Mouse (Mus musculus): ENCODE measurements around the gene Fam114a2. TPM values are rescaled to one million over a fixed set of nuclear protein-coding genes. Genes with fewer than 3 reads are reported as not detected.

The Fam114a2 gene
- polyA plus RNA-seq, 1 experiment from 2014 or later = 74.2 TPM

- 74% methylated on average over 5 of the region's 5 CpGs for WGBS
- no peak overlapping the region for H3K4me3 ChIP-seq (replicated peaks)
- ATAC-seq (ENCODE audit: low FRiP score) = no peak
- no peaks in the 10 kb centered on the region for H3K9me3 ChIP-seq (replicated peaks)
- peaks cover 18% of the 10 kb centered on the region for H3K4me1 ChIP-seq
- H3K36me3 ChIP-seq = peaks cover 20% of the 10 kb centered on the region
- H3K27me3 ChIP-seq (replicated peaks) = no peaks in the 10 kb centered on the region
- no peak overlapping the region for H3K9ac ChIP-seq (replicated peaks)
- H3K4me2 ChIP-seq = no peak overlapping the region
- no peak overlapping the region for H3K27ac ChIP-seq (replicated peaks)
Measured at GRCm38 (mm10) chr11:57535912-57536311, 17.5 kb upstream of the Fam114a2 start.

GRCm38 (mm10) chr11:57532306-57532705 is 13.9 kb upstream of the Fam114a2 start:
- H3K9me3 ChIP-seq (replicated peaks) = no peaks in the 10 kb centered on the region
- no peak for ATAC-seq (ENCODE audit: low FRiP score)
- peaks cover 18% of the 10 kb centered on the region for H3K4me1 ChIP-seq
- WGBS = 84% methylated on average over 4 of the region's 4 CpGs
- no peak overlapping the region for H3K4me2 ChIP-seq
- H3K4me3 ChIP-seq (replicated peaks) = no peak overlapping the region
- no peak overlapping the region for H3K9ac ChIP-seq (replicated peaks)
- H3K27me3 ChIP-seq (replicated peaks) = no peaks in the 10 kb centered on the region
- H3K27ac ChIP-seq (replicated peaks) = 0 out of 2 replicates have a peak overlapping the region, but pooled peaks have one; percentile 33
- H3K36me3 ChIP-seq = peaks cover 43% of the 10 kb centered on the region

- Histone ChIP-seq H3K9me3 (replicated peaks) (no peaks in the 10 kb centered on the region), H3K27ac (replicated peaks) (peak overlapping the region; percentile 39), H3K36me3 (peaks cover 43% of the 10 kb centered on the region), H3K4me1 (peaks cover 18% of the 10 kb centered on the region), H3K4me3 (replicated peaks) (no peak overlapping the region), H3K4me2 (no peak overlapping the region), H3K9ac (replicated peaks) (no peak overlapping the region), H3K27me3 (replicated peaks) (no peaks in the 10 kb centered on the region)
- 16% methylated on average over 11 of the region's 11 CpGs for WGBS
- peak; percentile 63 for ATAC-seq (ENCODE audit: low FRiP score)
Measured at GRCm38 (mm10) chr11:57531300-57531950, 13.0 kb upstream of the Fam114a2 start.

- no peak overlapping the region for H3K4me3 ChIP-seq (replicated peaks)
- peaks cover 16% of the 10 kb centered on the region for H3K4me1 ChIP-seq
- H3K4me2 ChIP-seq = no peak overlapping the region
- no peak overlapping the region for H3K27ac ChIP-seq (replicated peaks)
- H3K9ac ChIP-seq (replicated peaks) = no peak overlapping the region
- no peaks in the 10 kb centered on the region for H3K27me3 ChIP-seq (replicated peaks)
- ATAC-seq (ENCODE audit: low FRiP score) = no peak
- no peaks in the 10 kb centered on the region for H3K9me3 ChIP-seq (replicated peaks)
- 92% methylated on average over 3 of the region's 3 CpGs for WGBS
- H3K36me3 ChIP-seq = peaks cover 41% of the 10 kb centered on the region
Measured at GRCm38 (mm10) chr11:57529111-57529510, 10.7 kb upstream of the Fam114a2 start.

GRCm38 (mm10) chr11:57527506-57527905 is 9.1 kb upstream of the Fam114a2 start:
- H3K4me1 ChIP-seq = peaks cover 19% of the 10 kb centered on the region
- WGBS = 74% methylated on average over 4 of the region's 4 CpGs
- no peak for ATAC-seq (ENCODE audit: low FRiP score)
- no peaks in the 10 kb centered on the region for H3K9me3 ChIP-seq (replicated peaks)
- H3K9ac ChIP-seq (replicated peaks) = no peak overlapping the region
- H3K27me3 ChIP-seq (replicated peaks) = no peaks in the 10 kb centered on the region
- no peak overlapping the region for H3K4me3 ChIP-seq (replicated peaks)
- H3K27ac ChIP-seq (replicated peaks) = no peak overlapping the region
- peaks cover 30% of the 10 kb centered on the region for H3K36me3 ChIP-seq
- no peak overlapping the region for H3K4me2 ChIP-seq

GRCm38 (mm10) chr11:57525900-57526299 is 7.5 kb upstream of the Fam114a2 start:
- 91% methylated on average over 3 of the region's 3 CpGs for WGBS
- peaks cover 23% of the 10 kb centered on the region for H3K36me3 ChIP-seq
- no peak overlapping the region for H3K27ac ChIP-seq (replicated peaks)
- H3K27me3 ChIP-seq (replicated peaks) = no peaks in the 10 kb centered on the region
- no peak for ATAC-seq (ENCODE audit: low FRiP score)
- H3K4me3 ChIP-seq (replicated peaks) = no peak overlapping the region
- H3K9ac ChIP-seq (replicated peaks) = no peak overlapping the region
- H3K4me2 ChIP-seq = no peak overlapping the region
- H3K4me1 ChIP-seq = peaks cover 17% of the 10 kb centered on the region
- no peaks in the 10 kb centered on the region for H3K9me3 ChIP-seq (replicated peaks)

GRCm38 (mm10) chr11:57524597-57524996 is 6.2 kb upstream of the Fam114a2 start:
- peaks cover 13% of the 10 kb centered on the region for H3K36me3 ChIP-seq
- no peak overlapping the region for H3K4me2 ChIP-seq

GRCm38 (mm10) chr11:57523418-57523817 is 5.0 kb upstream of the Fam114a2 start:
- Histone ChIP-seq H3K9ac (replicated peaks) (no peak overlapping the region), H3K4me3 (replicated peaks) (no peak overlapping the region), H3K4me1 (peaks cover 27% of the 10 kb centered on the region), H3K36me3 (peaks cover 6% of the 10 kb centered on the region; the same call in 1 of the 2 replicates), H3K9me3 (replicated peaks) (no peaks in the 10 kb centered on the region), H3K27ac (replicated peaks) (no peak overlapping the region), H3K27me3 (replicated peaks) (no peaks in the 10 kb centered on the region), H3K4me2 (no peak overlapping the region)
- no peak for ATAC-seq (ENCODE audit: low FRiP score)
- 99% methylated on average over 3 of the region's 3 CpGs for WGBS

More at GRCm38 (mm10) chr11:57524597-57524996, 6.2 kb upstream of the Fam114a2 start:
- Histone ChIP-seq H3K27ac (replicated peaks) (no peak overlapping the region), H3K27me3 (replicated peaks) (no peaks in the 10 kb centered on the region), H3K4me3 (replicated peaks) (no peak overlapping the region), H3K9me3 (replicated peaks) (no peaks in the 10 kb centered on the region), H3K9ac (replicated peaks) (no peak overlapping the region), H3K4me1 (peaks cover 20% of the 10 kb centered on the region)
- ATAC-seq (ENCODE audit: low FRiP score) = no peak

GRCm38 (mm10) chr11:57522046-57522445 is 3.6 kb upstream of the Fam114a2 start:
- H3K9ac ChIP-seq (replicated peaks) = no peak overlapping the region
- no peak overlapping the region for H3K4me3 ChIP-seq (replicated peaks)
- no peaks in the 10 kb centered on the region for H3K36me3 ChIP-seq
- H3K4me1 ChIP-seq = peaks cover 33% of the 10 kb centered on the region
- peak overlapping the region; percentile 37; the same call in 1 of the 2 replicates for H3K27ac ChIP-seq (replicated peaks)
- no peaks in the 10 kb centered on the region for H3K27me3 ChIP-seq (replicated peaks)
- WGBS = 71% methylated on average over 7 of the region's 7 CpGs
- H3K9me3 ChIP-seq (replicated peaks) = no peaks in the 10 kb centered on the region
- H3K4me2 ChIP-seq = peak overlapping the region; percentile 5; the same call in 1 of the 2 replicates
- ATAC-seq (ENCODE audit: low FRiP score) = no peak

GRCm38 (mm10) chr11:57521206-57521605 is 2.8 kb upstream of the Fam114a2 start:
- ATAC-seq (ENCODE audit: low FRiP score) = no peak

GRCm38 (mm10) chr11:57519304-57519703 is 887 bp upstream of the Fam114a2 start:
- 79% methylated on average over 5 of the region's 5 CpGs for WGBS

More at GRCm38 (mm10) chr11:57521206-57521605, 2.8 kb upstream of the Fam114a2 start:
- Histone ChIP-seq H3K4me1 (peaks cover 41% of the 10 kb centered on the region), H3K27me3 (replicated peaks) (no peaks in the 10 kb centered on the region), H3K4me2 (no peak overlapping the region), H3K27ac (replicated peaks) (no peak overlapping the region), H3K9me3 (replicated peaks) (no peaks in the 10 kb centered on the region), H3K36me3 (no peaks in the 10 kb centered on the region), H3K9ac (replicated peaks) (no peak overlapping the region), H3K4me3 (replicated peaks) (no peak overlapping the region)
- WGBS = 93% methylated on average over 3 of the region's 3 CpGs

GRCm38 (mm10) chr11:57518751-57519148 is 333 bp upstream of the Fam114a2 start:
- peak overlapping the region; percentile 65 for H3K4me2 ChIP-seq
- no peaks in the 10 kb centered on the region for H3K27me3 ChIP-seq (replicated peaks)
- peak overlapping the region; percentile 77 for H3K9ac ChIP-seq (replicated peaks)
- H3K27ac ChIP-seq (replicated peaks) = peak overlapping the region; percentile 88
- no peaks in the 10 kb centered on the region for H3K9me3 ChIP-seq (replicated peaks)
- WGBS = under 1% methylated on average over 15 of the region's 16 CpGs
- peak overlapping the region; percentile 93 for H3K4me3 ChIP-seq (replicated peaks)
- H3K36me3 ChIP-seq = 0 out of 2 replicates have a peak, but pooled peaks cover 3% of the 10 kb centered on the region
- H3K4me1 ChIP-seq = peaks cover 44% of the 10 kb centered on the region
- ATAC-seq (ENCODE audit: low FRiP score) = peak; percentile 62

More at GRCm38 (mm10) chr11:57519304-57519703, 887 bp upstream of the Fam114a2 start:
- no peaks in the 10 kb centered on the region for H3K9me3 ChIP-seq (replicated peaks)
- peak overlapping the region; percentile 77 for H3K9ac ChIP-seq (replicated peaks)
- H3K36me3 ChIP-seq = no peaks in the 10 kb centered on the region
- peak overlapping the region; percentile 65 for H3K4me2 ChIP-seq
- no peak for ATAC-seq (ENCODE audit: low FRiP score)
- H3K27ac ChIP-seq (replicated peaks) = no peak overlapping the region
- H3K4me1 ChIP-seq = peaks cover 44% of the 10 kb centered on the region
- no peaks in the 10 kb centered on the region for H3K27me3 ChIP-seq (replicated peaks)
- H3K4me3 ChIP-seq (replicated peaks) = peak overlapping the region; percentile 93

Measured in neural tube, embryonic 15.5 days (tissue).